Mouse (Mus musculus) hindlimb bud, embryonic 11.5 days (tissue): ENCODE results near the gene Tmprss3.

Experiments
- DNase-seq: peaks from one replicate; pipeline ENCODE4 v3.0.0-alpha.2; 2012; ENCODE audit warnings: low read depth, low spot score; ENCODE audit errors: extremely low spot score

Gene Tmprss3

GRCm38 (mm10) chr17:31198877-31199276 is at the start of gene Tmprss3:
Tmprss3 (minus strand) TSS chr17:31198977.
- no peak for DNase-seq

GRCm38 (mm10) chr17:31247144-31247543 is 48.4 kb upstream of the Tmprss3 start:
- DNase-seq, result no peak

- DNase-seq, result no peak
Measured at GRCm38 (mm10) chr17:31245321-31245720, 46.5 kb upstream of the Tmprss3 start.

GRCm38 (mm10) chr17:31242764-31243163 is 44.0 kb upstream of the Tmprss3 start:
- no peak for DNase-seq

DNA sequence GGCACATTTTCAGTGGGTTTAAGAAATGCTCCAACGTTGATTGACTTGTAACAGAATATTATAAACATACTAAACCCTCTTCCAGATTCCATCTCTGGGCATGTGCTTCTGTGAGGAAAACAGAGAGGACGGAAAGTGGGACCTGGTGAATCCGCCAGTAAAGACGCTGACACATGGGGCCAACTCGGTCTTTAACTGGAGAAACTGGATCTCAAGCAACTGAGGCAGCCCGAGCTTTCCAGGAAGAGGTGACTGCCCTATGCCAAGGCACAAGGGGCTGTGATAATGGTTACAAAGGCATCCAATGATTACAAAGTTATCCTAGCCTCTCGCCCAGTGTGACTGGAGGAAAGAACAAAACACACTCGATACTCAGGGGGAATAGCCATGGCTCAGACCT is 42.4 kb upstream of the Tmprss3 start:
- DNase-seq, result no peak

- DNase-seq, result no peak
Measured at GRCm38 (mm10) chr17:31238234-31239020, 39.6 kb upstream of the Tmprss3 start.

GRCm38 (mm10) chr17:31235915-31236314 is 37.1 kb upstream of the Tmprss3 start:
- DNase-seq, result no peak

DNA sequence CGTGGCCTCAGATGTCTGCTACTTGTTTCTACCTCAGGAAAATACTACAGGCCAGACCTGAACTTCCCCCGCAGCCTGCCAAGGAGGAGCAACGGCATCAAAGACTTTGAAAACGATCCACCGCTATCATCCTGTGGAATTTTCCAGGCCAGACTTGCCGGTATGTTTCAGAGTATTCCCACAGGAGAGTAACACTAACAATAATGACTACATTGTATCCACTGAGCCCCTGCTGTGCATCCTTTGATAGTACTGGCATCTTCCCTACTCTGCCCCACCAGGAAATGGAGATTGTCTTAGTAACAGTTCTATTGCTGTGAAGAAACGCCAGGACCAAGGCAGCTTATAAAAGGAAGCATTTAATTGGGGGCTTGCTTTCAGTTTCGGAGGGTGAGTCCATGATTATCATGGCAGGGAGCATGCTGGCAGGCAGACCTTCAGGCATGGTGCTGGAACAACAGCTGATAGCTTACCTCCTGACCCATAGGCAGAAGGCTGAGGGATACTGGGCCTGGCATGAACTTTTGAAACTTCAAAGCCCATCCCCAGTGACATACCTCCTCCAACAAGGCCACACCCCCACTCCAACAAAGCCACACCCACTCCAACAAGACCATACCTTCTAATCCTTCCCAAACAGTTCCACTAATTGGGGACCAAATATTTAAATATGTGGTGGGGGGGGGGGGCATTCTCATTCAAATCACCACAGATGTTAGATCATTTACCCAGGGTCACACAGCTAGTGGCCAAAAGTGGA is 33.7 kb upstream of the Tmprss3 start:
- DNase-seq, result no peak

GRCm38 (mm10) chr17:31231780-31232179 is 33.0 kb upstream of the Tmprss3 start:
- DNase-seq, result no peak

- no peak for DNase-seq
Measured at GRCm38 (mm10) chr17:31226931-31227330, 28.2 kb upstream of the Tmprss3 start.

DNA sequence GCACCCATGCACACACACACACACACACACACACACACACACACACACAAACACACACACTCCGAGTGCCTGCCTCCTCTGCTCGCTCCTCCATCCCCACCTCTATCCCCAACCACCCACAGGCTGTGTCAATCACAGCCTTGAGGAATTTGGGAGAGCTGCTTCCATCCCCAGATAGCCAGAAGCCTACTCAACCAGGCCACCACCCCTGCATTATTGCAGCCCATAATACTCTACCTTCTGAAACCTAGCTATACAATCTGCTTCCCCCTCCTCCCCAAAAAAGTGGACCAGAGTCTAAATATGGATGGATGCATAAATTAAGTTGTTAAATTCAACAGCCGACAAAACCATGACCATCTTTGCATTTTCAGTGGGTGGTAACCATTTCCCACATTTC is 27.6 kb upstream of the Tmprss3 start:
- no peak for DNase-seq

GRCm38 (mm10) chr17:31224591-31224990 is 25.8 kb upstream of the Tmprss3 start:
- no peak for DNase-seq

- DNase-seq, result no peak
Measured at GRCm38 (mm10) chr17:31223835-31224234, 25.1 kb upstream of the Tmprss3 start.

DNA sequence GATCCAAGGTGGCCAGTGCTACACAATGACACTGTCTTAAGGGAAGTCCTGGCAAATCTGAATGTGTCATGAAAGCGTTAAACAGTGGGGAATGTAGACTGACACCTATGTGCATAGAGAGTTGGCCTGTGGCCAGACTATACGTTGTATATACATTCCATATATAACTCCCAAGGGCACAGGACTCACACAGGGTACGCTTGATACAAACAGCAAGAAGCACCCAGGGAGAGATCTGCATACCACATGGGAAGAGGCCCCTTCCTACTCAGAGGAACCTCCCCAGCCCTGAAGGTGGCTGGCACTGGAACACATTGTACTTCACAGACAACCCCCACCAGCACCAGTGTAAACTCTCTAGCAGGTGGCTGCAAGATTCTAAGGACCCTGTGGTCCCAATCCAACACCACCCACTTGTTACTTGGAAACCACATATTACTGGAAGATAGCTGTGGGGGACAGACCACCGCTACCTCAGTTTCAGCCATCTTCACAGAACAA is 24.1 kb upstream of the Tmprss3 start:
- no peak for DNase-seq

GRCm38 (mm10) chr17:31216068-31216955 is 17.5 kb upstream of the Tmprss3 start:
- DNase-seq, result no peak

DNA sequence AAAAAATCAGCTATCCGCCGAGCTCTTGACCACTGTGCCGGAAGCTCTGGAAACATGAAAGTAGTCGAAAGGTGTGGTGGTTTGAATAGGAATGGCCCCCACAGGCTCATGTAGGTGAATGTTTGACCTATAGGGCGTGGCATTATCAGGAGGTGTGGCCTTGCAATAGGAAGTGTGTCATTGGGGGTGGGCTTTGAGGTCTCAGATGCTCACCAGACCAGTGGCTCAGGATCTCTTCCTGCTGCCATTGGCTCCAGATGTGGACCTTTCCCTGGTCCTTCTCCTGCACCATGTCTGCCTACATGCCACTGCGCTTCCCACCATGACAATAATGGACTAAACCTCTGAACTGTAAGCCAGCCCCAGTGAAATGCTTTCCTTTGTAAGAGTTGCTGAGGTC is 13.1 kb upstream of the Tmprss3 start:
- no peak for DNase-seq

GRCm38 (mm10) chr17:31210299-31210698 is 11.5 kb upstream of the Tmprss3 start:
- DNase-seq, result no peak

DNA sequence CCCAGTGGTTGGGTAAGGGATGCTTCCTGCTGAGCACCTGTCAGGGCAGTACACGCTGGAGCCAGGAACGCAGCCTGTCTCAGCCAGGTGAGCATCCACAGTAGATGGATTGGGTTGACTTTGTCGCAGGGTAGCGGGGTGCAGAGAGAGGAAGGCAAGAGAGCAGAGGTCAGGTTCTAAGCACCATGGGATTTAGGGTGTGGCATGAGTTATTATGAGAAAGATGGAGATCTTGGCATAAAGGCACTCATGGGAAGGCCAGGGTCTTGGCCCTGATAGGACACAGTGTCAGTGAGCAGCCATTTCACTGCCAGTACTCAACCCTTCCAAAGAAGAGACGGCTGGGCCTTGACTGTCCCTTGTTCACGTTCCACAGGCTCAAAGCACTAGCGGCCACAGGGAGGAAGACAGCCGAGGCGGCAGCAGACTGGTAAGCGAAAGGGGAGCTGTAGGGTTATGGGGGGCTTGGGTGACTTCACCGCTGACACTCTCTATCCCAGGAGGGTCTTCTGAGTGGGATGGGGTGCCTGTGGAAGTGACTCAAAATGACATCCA is 10.7 kb upstream of the Tmprss3 start:
- no peak for DNase-seq

GRCm38 (mm10) chr17:31208654-31209053 is 9.9 kb upstream of the Tmprss3 start:
- DNase-seq, result no peak

DNA sequence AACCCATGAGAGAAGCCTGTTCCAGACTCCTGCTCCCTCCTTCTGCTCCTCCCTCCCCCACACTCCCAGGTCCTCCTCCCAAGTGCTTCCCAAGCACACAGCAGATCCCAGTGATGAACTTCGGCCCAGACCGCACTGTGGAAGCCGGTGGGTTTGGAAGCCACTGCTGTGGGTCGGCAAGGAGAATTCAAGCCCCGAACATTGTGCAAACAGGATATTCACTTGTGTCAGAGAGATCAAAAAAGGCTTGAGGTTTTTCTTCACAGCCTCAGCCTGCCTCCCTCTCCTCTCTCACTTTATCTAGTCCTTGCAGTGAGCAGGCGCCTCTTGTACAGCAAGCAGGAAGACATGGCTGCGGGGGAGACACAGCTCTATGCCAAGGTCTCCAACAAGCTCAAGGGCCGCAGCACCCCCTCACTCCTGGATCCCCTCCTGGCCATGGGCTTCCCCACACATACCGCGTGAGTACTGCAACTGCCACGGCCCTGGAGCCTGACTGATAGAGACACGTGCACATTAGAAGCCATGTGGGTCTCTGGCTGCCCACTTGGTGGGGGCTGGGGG is 9.1 kb upstream of the Tmprss3 start, which contains the start of gene Ubash3a:
Gene Ubash3a, plus strand, starts transcription at position 103 of the 564 bp plus-strand sequence.
- no peak for DNase-seq
